Mouse (Mus musculus) ES-E14 (cell line): Measurements from ENCODE around the gene Smyd2.

Experiments used
- HCFC1 ChIP-seq: IDR thresholded peaks from 2 replicates; pipeline ENCODE4 v1.6.1; 2012; ENCODE audit warnings: low read length, inconsistent platforms, borderline replicate concordance; ENCODE audit not compliant: insufficient read depth
- MAFK ChIP-seq: IDR thresholded peaks from 2 replicates; pipeline ENCODE4 v1.6.1; 2014; ENCODE audit warnings: mild to moderate bottlenecking, low read depth, low read length, inconsistent platforms; ENCODE audit not compliant: insufficient read depth
- ZC3H11A ChIP-seq: IDR thresholded peaks from 2 replicates; pipeline ENCODE4 v1.6.1; 2012; ENCODE audit warnings: low read depth, mild to moderate bottlenecking, inconsistent platforms, low read length, borderline replicate concordance
- ZNF384 ChIP-seq: IDR thresholded peaks from 2 replicates; pipeline ENCODE4 v1.6.1; 2012; ENCODE audit warnings: low read depth, low read length, inconsistent platforms

DNA sequence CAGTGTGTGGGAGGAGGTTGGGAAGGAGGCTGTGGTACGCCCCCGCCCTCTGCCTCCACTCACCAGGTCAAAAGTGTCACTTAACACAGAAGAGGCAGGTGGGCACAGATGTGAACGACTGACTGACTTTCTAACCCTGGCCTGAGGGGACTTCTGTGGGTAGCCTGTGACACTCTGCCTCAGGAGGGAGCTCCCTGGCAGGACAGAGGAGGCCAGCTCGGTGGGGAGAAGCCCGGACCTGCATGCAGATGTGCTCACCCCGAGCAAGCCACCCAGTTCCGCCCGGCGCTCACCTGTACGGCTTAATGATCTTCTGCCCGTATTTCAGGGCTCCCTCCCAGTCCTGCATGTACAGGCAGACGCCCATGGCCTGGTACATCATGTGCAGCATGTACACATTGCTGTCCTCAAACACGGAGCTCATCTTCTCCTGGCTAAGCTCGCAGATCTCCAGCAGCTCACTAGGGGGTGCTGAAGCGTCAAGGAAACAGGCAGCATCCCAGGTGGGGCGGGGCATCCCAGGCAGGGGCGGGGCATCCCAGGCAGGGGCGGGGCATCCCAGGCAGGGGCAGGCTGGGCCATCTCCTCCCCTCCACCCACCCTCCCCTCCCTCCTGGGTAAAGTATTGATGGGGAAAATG lies 38.5 kb downstream of the Smyd2 start:
- TF ChIP-seq ZC3H11A (no peak), MAFK (no peak), ZNF384 (no peak), HCFC1 (no peak)
